Mouse (Mus musculus) WW6 (cell line): Measurements from ENCODE around the gene Dock1.

Source experiments
- DNase-seq: peaks from one replicate; pipeline ENCODE4 v3.0.0-alpha.2; 2013; ENCODE audit warnings: low read depth, low spot score

The Dock1 gene

GRCm38 (mm10) chr7:135053186-135053715 is 382.8 kb downstream of the Dock1 start:
- DNase-seq, result no peak

GRCm38 (mm10) chr7:135054664-135055063 is 384.2 kb downstream of the Dock1 start:
- no peak for DNase-seq

- no peak for DNase-seq
Measured at GRCm38 (mm10) chr7:135059071-135059470, 388.6 kb downstream of the Dock1 start.

GRCm38 (mm10) chr7:135059562-135059961 is 389.1 kb downstream of the Dock1 start:
- DNase-seq, result no peak

GRCm38 (mm10) chr7:135063886-135064285 is 393.4 kb downstream of the Dock1 start:
- no peak for DNase-seq

- DNase-seq, result peak; percentile 13
Measured at GRCm38 (mm10) chr7:135065301-135065700, 394.8 kb downstream of the Dock1 start.

- DNase-seq, result no peak
Measured at GRCm38 (mm10) chr7:135068887-135069286, 398.4 kb downstream of the Dock1 start.

GRCm38 (mm10) chr7:135076904-135077303 is 406.4 kb downstream of the Dock1 start:
- DNase-seq, result no peak

GRCm38 (mm10) chr7:135077340-135077739 is 406.9 kb downstream of the Dock1 start:
- DNase-seq, result no peak

GRCm38 (mm10) chr7:135077806-135078205 is 407.4 kb downstream of the Dock1 start:
- DNase-seq, result no peak

- DNase-seq, result no peak
Measured at GRCm38 (mm10) chr7:135083421-135083820, 413.0 kb downstream of the Dock1 start.

GRCm38 (mm10) chr7:135084069-135084468 is 413.6 kb downstream of the Dock1 start:
- no peak for DNase-seq

GRCm38 (mm10) chr7:135086556-135086955 is 416.1 kb downstream of the Dock1 start:
- DNase-seq, result no peak

- DNase-seq, result no peak
Measured at GRCm38 (mm10) chr7:135089626-135090025, 419.2 kb downstream of the Dock1 start.

- DNase-seq, result no peak
Measured at GRCm38 (mm10) chr7:135093851-135094250, 423.4 kb downstream of the Dock1 start.

GRCm38 (mm10) chr7:135101921-135102320 is 431.5 kb downstream of the Dock1 start:
- no peak for DNase-seq

- DNase-seq, result no peak
Measured at GRCm38 (mm10) chr7:135106536-135106935, 436.1 kb downstream of the Dock1 start.

- DNase-seq, result no peak
Measured at GRCm38 (mm10) chr7:135110307-135110706, 439.9 kb downstream of the Dock1 start.

- no peak for DNase-seq
Measured at GRCm38 (mm10) chr7:135125296-135126065, 455.0 kb downstream of the Dock1 start.

GRCm38 (mm10) chr7:135132461-135132860 is 462.0 kb downstream of the Dock1 start:
- DNase-seq, result no peak

GRCm38 (mm10) chr7:135134619-135135018 is 464.2 kb downstream of the Dock1 start:
- no peak for DNase-seq

- DNase-seq, result peak; percentile 24
Measured at GRCm38 (mm10) chr7:135139153-135139612, 468.7 kb downstream of the Dock1 start.

GRCm38 (mm10) chr7:135144731-135145130 is 474.3 kb downstream of the Dock1 start:
- no peak for DNase-seq
